Mouse (Mus musculus) embryo, embryonic 11.5 days (tissue): ENCODE measurements around the gene Dock1.

Experiments used
- DNase-seq: peaks from one replicate; pipeline ENCODE4 v3.0.0-alpha.2; 2012; ENCODE audit warnings: low read depth, low spot score

Gene Dock1

GRCm38 (mm10) chr7:134751496-134751895 is 81.0 kb downstream of the Dock1 start:
- no peak for DNase-seq

- DNase-seq, result no peak
Observed at GRCm38 (mm10) chr7:134753417-134753816, 83.0 kb downstream of the Dock1 start.

GRCm38 (mm10) chr7:134757605-134758004 is 87.2 kb downstream of the Dock1 start:
- DNase-seq, result no peak

- no peak for DNase-seq
Observed at GRCm38 (mm10) chr7:134761799-134762198, 91.3 kb downstream of the Dock1 start.

- no peak for DNase-seq
Observed at GRCm38 (mm10) chr7:134765130-134765529, 94.7 kb downstream of the Dock1 start.

- no peak for DNase-seq
Observed at GRCm38 (mm10) chr7:134771314-134771713, 100.9 kb downstream of the Dock1 start.

- DNase-seq, result no peak
Observed at GRCm38 (mm10) chr7:134772363-134772762, 101.9 kb downstream of the Dock1 start.

- no peak for DNase-seq
Observed at GRCm38 (mm10) chr7:134772867-134773590, 102.6 kb downstream of the Dock1 start.

GRCm38 (mm10) chr7:134773761-134774415 is 103.4 kb downstream of the Dock1 start:
- no peak for DNase-seq

- DNase-seq, result no peak
Observed at GRCm38 (mm10) chr7:134774468-134775162, 104.2 kb downstream of the Dock1 start.

GRCm38 (mm10) chr7:134775671-134776070 is 105.2 kb downstream of the Dock1 start:
- DNase-seq, result no peak

GRCm38 (mm10) chr7:134776306-134776705 is 105.9 kb downstream of the Dock1 start:
- DNase-seq, result no peak

- no peak for DNase-seq
Observed at GRCm38 (mm10) chr7:134779761-134780160, 109.3 kb downstream of the Dock1 start.

- DNase-seq, result no peak
Observed at GRCm38 (mm10) chr7:134787110-134787509, 116.7 kb downstream of the Dock1 start.

GRCm38 (mm10) chr7:134794889-134795288 is 124.4 kb downstream of the Dock1 start:
- no peak for DNase-seq

GRCm38 (mm10) chr7:134800079-134800478 is 129.6 kb downstream of the Dock1 start:
- no peak for DNase-seq

GRCm38 (mm10) chr7:134804422-134804821 is 134.0 kb downstream of the Dock1 start:
- DNase-seq, result no peak

GRCm38 (mm10) chr7:134806799-134807198 is 136.3 kb downstream of the Dock1 start:
- no peak for DNase-seq

- no peak for DNase-seq
Observed at GRCm38 (mm10) chr7:134808406-134808805, 138.0 kb downstream of the Dock1 start.

GRCm38 (mm10) chr7:134809241-134809975 is 139.0 kb downstream of the Dock1 start:
- no peak for DNase-seq

GRCm38 (mm10) chr7:134818471-134818870 is 148.0 kb downstream of the Dock1 start:
- DNase-seq, result no peak

- no peak for DNase-seq
Observed at GRCm38 (mm10) chr7:134821264-134821663, 150.8 kb downstream of the Dock1 start.
